Mouse (Mus musculus) heart, adult 8-10 months (tissue): Measurements from ENCODE around the gene Srrm4. TPM values are rescaled to one million over a fixed set of nuclear protein-coding genes. Genes with fewer than 3 reads are reported as not detected.

Experiments
- DNase-seq: peaks from one replicate; pipeline ENCODE4 v3.0.0; 2022; ENCODE audit warnings: low spot score
- total RNA-seq, 4 experiments: library from RNA; stranded (reverse); gene quantifications; 2 replicates each; pipeline ENCODE4 v1.2.4; 2022

The Srrm4 gene
- total RNA-seq, 4 experiments from 2014 or later = 8.5 to 17.1 (median 13.6) TPM

DNA sequence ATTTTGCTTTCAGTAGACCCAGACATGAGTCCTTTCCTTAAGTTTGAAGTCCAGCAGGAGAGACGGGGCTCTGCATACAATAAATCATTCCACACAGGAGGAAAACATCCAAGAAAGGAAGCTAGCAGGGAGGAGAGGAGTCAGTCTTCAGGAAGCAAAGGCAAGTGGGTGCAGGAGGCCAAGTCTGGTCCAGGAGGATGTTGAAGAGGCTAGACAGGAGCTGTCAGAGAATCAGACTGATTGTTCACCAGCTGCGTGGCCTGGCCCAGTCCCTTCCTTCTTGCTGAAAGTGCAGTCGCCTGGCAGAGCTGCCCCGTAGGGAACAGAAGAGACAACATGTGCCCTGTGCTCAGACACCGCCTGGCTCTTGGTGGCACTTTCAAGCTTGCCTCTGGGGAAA, 100.8 kb downstream of the Srrm4 start:
- DNase-seq = no peak

DNA sequence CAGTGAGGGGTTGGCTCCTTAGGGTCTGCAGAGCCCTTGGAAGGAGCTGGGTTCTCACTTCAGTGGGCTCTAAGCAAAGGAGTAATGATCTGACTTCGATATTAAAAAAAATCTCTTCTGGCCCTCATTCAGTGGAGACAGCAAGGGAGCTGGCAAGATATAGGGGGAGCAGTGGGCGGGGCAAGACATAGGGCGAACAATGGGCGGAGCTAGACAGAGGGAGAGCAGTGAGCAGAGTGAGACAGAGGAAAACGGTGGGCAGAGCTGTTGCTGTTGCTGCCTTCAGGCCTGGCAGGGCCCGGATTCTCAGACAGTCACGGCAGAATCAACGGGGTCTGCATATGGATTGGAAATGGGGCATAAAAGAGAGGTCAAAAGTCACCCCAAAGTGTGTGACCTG, 102.0 kb downstream of the Srrm4 start:
- DNase-seq = no peak

DNA sequence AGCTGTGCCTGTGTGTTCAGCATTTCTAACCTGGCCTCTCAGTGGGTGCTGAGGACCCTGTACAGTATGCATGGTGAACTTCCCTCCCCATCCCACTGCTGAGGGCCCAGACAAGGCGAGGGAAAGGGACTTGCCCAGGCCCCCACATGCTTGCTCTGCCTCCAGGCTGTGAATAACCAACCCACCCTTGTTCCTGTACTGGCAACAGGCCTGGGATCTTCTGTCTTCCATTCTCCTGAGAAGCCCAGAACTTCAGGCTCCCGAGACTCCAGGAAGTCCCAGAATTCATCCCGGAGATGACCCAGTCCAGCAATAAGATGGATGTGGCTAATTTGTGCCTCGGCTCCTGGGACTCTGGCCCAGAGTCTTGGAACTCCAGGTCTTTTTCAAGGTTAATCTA, 105.5 kb downstream of the Srrm4 start:
- no peak for DNase-seq

DNA sequence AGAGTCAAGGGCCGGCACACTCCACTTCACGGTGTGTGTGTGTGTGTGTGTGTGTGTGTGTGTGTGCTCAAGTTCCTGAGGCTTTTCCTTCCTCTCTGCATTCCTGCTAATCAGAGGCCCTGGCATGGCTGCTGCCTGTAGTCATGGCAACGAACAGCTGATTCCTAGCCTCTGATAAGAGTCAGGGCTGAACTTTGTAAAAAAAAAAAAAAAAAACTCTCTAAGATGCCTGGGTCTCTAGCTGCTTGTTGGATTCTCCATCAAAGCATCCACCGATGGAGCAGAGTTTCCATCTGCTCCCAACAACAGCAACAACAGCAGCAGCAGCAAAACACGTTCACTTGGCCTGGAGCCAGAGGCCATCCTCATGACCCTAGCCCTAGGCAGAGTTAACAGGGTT, 106.5 kb downstream of the Srrm4 start:
- no peak for DNase-seq

DNA sequence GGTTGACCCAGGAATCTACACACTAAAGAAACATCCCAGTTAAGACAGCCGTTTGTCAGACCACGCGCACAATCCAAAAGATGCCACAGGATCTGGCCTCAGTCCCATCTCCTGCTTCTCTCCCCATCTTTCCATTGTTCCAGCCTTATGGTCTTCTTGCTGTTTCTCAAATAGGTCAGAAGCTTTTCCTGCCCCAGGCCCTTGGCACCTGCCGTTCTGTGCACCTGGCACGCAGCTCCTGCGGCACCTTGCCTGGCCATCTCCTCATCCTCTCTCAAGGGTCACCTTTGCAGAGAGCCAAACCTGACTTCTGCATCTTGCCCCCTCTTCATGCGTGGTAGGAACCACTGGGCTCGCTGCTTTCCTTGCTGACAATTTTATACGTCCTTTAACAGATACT, 107.4 kb downstream of the Srrm4 start:
- no peak for DNase-seq

DNA sequence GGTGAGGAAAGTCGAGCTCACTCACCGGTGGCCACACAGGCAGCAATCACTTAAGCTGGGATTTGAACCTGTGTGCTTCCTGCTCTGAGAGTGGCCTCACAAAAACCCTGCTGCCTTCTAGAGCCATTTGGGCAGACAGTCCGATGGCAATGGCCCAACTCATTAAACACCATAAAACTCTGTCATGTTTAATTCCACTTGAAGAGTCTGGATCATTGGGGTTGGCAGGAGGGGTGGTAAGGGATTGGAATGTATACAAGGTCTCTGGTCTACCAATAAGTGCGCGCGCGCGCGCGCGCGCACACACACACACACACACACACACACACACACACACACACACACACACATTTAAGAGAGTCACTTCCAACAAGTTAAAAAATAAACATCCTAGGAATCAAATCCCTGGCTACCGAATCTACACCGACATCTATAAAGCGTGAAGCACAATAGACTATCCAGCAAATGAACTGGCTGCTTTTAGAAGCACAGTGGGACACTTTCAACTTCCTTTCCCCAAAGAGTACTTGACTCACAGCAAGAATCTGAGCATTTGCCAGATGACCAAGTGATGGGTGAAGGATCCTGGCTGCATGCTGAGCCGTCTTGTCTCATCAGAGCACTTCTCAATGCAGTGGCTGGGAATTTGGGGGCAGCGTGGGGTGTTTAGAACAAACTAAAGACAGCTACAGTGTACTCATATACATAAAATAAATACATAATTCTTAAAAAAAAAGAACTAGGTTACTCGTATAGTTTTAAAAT, 112.8 kb downstream of the Srrm4 start:
- DNase-seq = no peak

DNA sequence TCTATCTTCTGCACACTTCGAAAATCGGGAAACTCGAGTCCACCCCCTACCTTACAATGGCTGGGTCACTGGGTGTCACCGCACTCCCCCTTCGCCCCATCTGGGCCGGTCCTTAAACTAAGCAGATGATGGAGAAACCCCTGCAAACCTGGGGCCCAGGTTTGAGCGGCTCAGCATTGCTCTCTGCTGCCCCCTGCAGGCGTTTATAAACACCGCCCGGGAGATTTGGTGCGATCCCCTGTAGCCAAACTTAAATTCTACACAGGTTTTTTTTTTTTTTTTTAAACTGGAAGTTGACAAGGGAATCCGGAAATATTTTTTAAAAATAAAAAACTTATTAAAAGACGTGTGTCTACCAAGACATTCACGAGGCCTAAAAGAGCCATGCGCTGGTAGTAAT, 115.6 kb downstream of the Srrm4 start:
- no peak for DNase-seq

DNA sequence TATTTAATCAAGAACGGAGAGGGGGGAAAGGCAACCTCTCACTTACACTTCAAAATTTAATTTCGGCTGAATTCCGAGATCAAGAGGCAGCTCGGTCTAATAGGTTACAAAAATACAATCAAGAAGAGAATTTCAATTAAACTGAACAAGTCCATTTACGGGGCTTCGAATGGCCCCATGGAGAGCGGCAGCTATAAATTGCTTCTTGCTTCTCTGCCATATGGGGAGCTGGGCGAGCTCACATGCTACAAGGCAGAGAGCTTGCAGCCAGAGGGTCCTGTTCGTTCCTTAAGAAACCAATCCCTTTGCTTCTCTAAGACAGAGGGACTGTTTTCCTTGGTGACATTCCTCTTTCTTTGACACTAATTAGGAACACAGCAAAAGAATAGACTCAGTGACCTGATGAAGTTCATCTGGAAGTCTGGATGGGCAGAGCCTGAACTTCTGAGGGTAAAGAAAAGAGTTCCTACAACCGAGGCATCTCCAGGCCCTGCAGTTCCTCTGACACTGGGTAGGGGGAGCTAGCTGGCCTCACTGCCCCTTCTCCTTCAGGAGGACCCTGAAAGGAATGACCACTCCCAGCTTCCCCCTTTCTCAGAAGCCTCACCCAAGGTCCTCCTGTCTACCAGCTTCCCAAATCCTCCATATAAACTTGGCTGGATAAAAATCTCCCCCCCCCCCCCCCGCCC, 130.1 kb downstream of the Srrm4 start:
- no peak for DNase-seq

DNA sequence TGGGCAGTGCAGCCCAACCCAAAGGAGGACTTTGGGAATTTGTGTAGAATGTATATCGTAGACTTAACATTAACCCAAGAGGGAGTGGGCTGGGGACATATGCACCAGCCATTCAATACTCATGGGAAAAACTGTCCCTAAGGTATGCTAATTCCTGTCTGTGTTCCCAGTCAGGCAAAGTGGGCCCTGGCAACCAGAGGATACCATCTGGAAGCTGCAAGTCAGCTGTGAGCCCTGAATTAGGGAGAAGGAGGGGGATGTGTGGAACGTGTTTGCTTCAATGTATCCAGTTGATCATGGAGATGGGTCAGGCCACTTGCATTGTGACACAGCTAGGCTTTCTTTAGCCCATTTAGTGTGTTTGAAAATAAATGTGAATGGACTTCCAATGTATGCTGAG, 131.6 kb downstream of the Srrm4 start:
- DNase-seq = no peak

DNA sequence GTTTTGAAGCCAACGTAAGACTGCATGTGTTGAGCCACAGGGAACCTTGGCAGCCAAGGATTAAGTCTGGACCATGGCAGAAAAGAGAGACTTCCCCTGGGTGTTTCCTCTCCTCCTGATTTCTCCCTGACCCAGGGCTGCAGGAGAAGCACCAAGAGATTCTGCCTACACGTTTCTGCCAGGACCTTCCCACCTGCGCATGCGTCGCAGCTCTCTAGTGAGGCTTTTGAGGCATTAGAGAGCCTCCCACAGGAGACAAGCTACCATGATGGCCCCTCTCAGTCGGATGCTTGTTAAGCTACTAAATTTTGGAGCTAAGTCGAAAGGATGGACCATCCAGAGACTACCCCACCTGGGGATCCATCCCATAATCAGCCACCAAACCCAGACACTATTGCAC, 133.8 kb downstream of the Srrm4 start:
- no peak for DNase-seq

DNA sequence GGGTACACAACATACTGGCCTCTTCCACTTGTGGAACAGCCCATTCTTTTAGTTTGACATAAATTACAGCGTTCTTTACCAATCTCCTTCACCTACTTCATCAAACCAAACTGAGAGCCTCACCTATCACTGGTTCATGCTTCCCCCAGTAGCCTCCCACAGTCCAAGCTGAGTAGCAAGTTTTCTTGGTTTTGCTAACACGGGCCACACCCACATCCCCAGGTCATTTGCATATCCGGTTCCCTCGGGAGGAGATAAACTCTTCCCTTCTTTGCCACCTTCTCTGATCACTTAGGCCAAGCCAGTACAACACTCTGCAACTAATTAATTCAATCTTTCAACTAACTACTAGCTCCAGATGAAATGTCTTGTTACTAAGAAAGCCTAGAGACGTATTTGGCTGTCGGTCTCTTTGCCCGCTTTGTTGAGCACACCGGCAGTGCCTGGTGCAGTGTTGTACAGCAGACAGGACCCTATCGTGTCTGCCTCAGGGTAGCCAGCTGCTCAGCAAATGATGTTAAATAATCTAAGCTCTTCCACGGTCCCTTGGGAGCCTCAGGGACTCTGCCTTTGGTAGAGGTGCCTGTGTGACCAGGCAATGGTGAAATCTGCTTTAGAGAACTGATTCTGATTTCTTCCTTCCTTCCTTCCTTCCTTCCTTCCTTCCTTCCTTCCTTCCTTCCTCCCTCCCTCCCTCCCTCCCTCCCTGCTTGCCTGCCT, 134.7 kb downstream of the Srrm4 start:
- DNase-seq = no peak

DNA sequence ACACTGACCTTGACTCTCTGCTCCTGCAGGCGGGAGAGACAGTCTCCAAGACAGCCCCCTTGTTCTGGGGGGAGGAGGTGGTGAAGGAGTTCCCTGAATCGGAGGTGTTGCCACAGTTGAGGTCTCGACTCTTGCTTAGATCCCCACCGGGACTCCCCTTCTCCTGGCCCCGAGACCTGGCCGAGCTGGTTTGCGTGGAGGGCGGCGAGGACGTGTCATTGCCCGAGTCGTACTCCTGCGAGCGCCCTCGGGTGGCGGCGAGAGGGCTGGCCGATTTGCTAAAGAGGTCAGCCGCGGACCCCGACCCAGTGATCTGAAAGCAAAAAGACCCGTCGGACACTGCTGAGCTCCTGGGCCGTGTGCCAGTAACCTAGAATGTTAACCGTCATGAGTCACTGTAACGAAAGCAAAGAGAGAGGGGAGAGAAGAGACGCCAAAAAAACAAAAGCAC, 138.2 kb downstream of the Srrm4 start:
- peak; percentile 53 for DNase-seq

DNA sequence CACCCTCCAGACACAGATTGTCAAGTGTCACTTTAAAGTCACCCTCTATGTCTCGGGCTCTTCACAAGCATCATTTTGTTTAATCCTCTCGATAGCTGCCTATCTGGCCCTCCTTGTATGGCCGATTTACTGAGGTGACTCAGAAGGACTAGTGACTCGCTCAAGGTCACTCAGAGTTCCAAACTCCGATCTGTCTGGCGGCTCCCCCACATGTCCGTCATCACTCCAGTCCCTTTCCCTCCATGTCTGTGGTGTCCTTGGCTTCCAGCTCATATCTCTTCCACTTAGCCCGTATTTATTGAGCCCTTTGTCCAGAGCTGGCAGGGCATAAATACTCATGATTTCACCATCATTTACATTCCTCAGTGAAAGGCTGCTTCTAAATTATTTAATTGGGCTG, 140.7 kb downstream of the Srrm4 start:
- no peak for DNase-seq

DNA sequence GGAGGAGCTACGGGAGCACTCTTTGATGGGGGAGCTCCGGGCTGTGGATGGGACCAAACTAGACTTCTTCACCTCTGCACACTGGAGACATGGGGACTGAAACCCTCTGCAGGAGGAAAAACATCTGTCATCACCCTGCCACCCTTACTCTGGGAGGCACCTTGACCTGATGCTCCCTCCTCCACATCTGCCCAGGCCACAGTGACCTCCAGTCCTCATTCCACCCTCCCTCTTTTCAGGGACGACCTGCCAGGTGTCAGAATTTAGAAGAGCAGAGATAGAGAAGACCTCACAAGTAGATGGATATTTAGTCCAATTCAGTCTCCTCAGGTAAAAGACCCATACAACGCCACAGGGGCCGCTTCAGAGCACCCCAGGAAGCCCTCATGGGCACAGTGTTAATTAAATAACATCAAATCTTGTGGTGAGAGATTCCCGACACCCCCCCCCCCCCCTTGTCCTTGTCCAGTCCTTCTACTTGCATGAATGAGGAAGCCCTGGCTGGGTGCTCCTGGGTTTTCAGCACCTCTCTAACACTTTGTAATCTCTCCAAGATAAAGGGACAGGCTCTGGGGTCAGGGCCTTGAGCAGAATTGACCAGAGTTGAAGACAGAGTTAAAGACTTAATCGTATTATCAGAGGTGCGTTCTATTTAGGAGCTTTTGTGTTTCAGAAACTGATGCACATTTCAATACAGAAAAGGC, 141.9 kb downstream of the Srrm4 start:
- DNase-seq = peak; percentile 57

DNA sequence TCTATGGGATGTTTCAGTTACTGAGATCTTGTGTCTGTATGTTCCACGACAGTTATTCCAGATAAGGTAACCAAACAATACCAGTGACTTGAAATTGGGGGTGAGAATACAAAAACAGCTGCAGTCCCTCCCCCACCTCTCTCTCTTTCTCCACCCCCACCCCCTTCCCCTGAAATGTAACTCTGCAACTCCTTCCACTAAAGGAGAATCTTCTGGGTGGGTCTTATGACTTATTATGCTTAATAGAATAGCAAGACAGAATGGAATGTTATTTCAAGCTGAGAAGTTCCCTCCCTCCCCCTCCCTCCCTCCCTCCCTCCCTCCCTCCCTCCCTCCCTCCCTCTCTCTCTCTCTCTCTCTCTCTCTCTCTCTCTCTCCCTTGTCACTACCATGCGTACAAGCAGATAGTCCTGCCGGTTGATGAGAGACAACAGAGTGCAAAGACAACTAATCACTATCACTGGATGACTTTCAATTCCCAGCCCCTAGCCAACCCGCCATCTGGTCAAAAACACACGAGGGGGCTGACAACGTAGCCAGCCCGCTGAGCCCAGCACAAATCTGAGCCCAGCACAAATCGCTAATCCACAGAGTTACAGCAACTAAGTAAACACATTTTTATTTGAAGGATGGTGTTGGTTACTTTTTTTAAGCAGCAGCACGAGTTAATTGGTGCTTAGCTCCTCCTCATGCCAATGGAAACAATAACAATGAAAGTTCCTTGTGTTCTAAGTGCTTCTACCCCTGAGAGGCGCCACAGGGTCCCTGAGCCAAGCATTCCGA, 143.0 kb downstream of the Srrm4 start:
- no peak for DNase-seq

DNA sequence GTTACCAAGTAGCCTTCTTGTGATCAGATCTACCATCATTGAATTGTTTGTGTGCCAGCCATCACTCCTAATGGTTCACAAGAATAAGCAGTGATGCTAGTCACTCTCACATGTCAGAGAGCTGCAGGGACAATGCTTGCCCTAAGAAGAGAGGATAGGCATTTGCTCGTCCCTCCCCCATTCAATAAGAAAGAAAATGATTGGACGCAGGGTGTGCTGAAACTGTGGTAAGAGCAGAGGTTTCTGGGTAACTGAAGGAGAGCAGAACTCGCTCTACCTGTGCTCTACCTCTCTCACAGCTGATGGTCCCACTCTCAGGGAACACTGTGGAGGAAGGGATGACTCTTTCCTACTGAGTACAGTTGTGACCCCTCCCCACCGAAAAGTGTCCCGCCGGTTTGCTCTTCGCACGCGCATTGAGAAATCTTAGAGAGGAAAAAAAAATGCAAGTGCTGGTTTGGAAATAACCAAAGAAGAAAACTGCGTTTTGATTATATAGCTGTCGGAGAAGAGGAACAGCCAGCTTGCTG, 143.7 kb downstream of the Srrm4 start:
- no peak for DNase-seq

DNA sequence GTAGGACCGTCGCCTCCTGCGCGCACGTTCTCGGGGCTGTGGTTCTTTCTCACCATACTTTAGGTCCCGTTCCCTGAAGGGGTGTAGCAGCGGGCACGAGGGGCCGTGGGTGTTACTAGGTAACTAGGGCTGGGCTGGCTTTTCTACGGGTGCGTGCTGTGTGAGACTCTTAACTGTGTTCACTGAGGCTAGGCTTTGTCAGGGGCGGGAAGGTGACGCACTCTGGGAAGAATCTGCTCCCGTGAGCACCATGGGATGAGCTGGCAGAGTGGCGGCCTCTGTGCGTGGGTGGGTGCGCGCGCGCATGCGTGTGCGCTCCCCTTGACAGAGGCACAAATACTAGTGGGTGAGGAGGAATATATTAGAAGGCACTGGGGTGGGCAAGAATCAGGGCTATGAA, 145.1 kb downstream of the Srrm4 start:
- DNase-seq = no peak

DNA sequence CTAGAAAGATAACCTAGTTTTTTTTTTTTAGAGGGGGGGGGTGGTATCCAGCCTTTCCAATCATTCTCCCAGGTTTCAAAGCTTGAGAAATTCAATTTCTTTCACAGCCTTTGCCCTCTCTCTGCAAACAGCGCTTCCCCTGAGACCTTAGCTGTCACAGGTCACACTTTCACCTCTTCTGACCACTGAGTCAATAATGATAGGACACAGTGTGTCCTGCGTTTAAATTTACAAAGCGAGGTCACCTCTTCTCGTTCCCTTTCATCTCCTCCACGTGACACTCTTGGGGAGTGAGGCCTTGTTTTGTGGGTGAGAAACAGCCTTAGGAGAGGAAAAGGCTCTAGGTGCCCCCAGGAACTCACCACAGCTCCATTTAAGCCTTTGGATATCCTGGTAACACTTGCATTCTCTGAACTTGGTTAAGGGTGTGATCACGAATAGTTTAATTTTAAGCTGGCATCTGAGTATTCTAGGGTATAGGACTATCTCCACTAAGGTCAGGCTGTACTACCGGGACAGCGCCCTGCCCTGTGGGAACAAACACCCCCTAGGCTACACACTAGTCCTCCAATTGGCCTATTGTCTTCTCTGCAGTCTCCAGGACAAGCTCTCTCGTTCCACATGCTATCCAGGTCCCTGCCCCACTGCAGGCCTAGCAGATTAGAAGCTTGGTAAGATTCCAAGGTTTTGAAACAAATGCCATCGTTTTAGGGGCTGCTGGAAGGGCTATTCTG, 145.8 kb downstream of the Srrm4 start:
- DNase-seq = no peak

DNA sequence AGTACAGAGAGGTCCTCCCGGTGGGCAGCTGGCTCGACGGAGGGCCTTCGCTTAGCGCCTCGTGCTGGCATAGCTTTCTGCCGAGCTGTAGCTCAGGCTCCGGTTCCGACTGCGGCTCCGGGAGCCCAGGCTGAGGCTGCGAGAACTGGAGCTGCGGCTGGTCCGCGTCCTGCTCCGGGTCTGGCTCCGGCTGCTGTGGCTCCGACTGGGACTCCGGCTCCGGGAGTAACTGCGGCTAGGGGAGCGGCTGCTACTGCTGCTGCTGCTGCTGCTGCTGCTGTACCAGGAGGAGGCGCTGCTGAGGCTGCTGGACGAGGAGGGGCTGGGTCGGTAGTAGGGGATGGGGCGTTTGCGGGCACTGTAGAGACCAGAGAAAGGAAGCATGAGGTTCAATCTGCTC, 147.1 kb downstream of the Srrm4 start:
- no peak for DNase-seq

DNA sequence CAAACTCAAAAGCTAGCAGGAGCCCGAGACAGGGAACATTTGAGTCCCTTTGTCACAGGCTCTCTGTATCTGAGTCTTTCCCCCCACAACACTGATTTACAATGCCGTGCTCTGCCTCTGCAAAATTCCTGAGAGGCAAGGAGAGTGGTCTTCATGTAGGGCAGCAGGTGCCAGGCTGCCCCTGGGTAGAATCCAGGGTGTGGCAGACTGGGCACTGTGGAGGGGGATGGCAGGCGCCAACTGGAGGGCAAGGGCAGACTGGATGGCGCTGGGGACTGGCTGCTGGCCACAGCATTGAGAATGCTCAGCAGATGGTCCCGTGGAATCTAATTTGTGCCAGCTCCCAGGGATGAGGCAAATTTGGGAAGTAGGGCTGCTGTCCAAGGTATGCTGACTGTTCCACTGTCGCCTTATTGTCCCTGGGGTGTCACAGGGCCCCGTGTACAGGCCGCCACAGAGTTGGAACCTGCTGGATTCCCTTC, 148.1 kb downstream of the Srrm4 start:
- DNase-seq = no peak
